Mouse (Mus musculus) embryonic facial prominence, embryonic 14.5 days (tissue): ENCODE measurements around the gene Rarg. TPM values are rescaled to one million over a fixed set of nuclear protein-coding genes. Genes with fewer than 3 reads are reported as not detected.

Source experiments
- ATAC-seq: fragments of 200-750 bp; cut with Nextera tagmentation; 2 replicates; pipeline ENCODE4 v1.8.0; 2017; ENCODE audit warnings: low read depth, moderate number of reproducible peaks, moderate TSS enrichment
- DNase-seq: peaks from one replicate; pipeline ENCODE4 v3.0.0-alpha.2; 2015; ENCODE audit warnings: low spot score
- H3K27ac ChIP-seq: fragments of 300-500 bp; sonication (generic); replicated peaks from 2 replicates; pipeline ENCODE4 v1.5.1; 2014; ENCODE audit warnings: low read depth, mild to moderate bottlenecking, low read length, moderate library complexity
- H3K27me3 ChIP-seq: fragments of 300-500 bp; sonication (generic); replicated peaks from 2 replicates; pipeline ENCODE4 v1.6.1; 2014; ENCODE audit warnings: low read length; ENCODE audit not compliant: control insufficient read depth, insufficient read depth
- H3K36me3 ChIP-seq: fragments of 300-500 bp; sonication (generic); 2 replicates; pipeline ENCODE4 v1.6.1; 2014; ENCODE audit warnings: low read length, mixed read lengths; ENCODE audit not compliant: control insufficient read depth, insufficient read depth
- H3K4me1 ChIP-seq: fragments of 300-500 bp; sonication (generic); 2 replicates; pipeline ENCODE4 v1.6.1; 2014; ENCODE audit warnings: antibody characterized with exemption, low read length; ENCODE audit not compliant: control insufficient read depth, insufficient read depth
- H3K4me2 ChIP-seq: fragments of 300-500 bp; sonication (generic); 2 replicates; pipeline ENCODE4 v1.6.1; 2014; ENCODE audit warnings: low read depth, mild to moderate bottlenecking, low read length, moderate library complexity, mixed read lengths
- H3K4me3 ChIP-seq: fragments of 300-500 bp; sonication (generic); 2 replicates; pipeline ENCODE4 v1.5.1; 2014; ENCODE audit warnings: low read depth, mild to moderate bottlenecking, low read length
- H3K9ac ChIP-seq: fragments of 300-500 bp; sonication (generic); 2 replicates; pipeline ENCODE4 v1.6.1; 2014; ENCODE audit warnings: low read depth, mild to moderate bottlenecking, low read length, moderate library complexity, mixed read lengths
- H3K9me3 ChIP-seq: fragments of 300-500 bp; sonication (generic); 2 replicates; pipeline ENCODE4 v1.6.1; 2016; ENCODE audit warnings: low read length; ENCODE audit not compliant: control insufficient read depth
- WGBS: fragments of 180-500 bp; shearing (Covaris S2); extraction: QIAGEN DNeasy Blood & Tissue Kit; methylation state at CpG from one replicate; pipeline ENCODE4 v1.1.7; 2014; 5-methylcytosine and 5-hydroxymethylcytosine counted together
- polyA plus RNA-seq: library from polyadenylated mRNA; unstranded; fragments of >200 nt; fragmentation: Nextera tagmentation; extraction: Ambion mirVana; gene quantifications from 2 replicates; pipeline ENCODE4 v1.2.1, GENCODE M21; 2014

The Rarg gene
- polyA plus RNA-seq, 1 experiment from 2014 or later: 75.3 TPM

- Histone ChIP-seq H3K9me3 (no peaks in the 10 kb centered on the region), H3K36me3 (no peaks in the 10 kb centered on the region), H3K4me2 (no peak overlapping the region), H3K27ac (peak overlapping the region; percentile 71; the same call in 1 of the 2 replicates), H3K4me1 (peaks cover 25% of the 10 kb centered on the region; the same call in 1 of the 2 replicates), H3K4me3 (no peak overlapping the region), H3K27me3 (no peaks in the 10 kb centered on the region), H3K9ac (no peak overlapping the region)
- WGBS: 58% methylated on average over 2 of the region's 2 CpGs
- DNase-seq: no peak
- ATAC-seq: no peak
Measured at GRCm38 (mm10) chr15:102263037-102263436, 5.7 kb upstream of the Rarg start.

DNA sequence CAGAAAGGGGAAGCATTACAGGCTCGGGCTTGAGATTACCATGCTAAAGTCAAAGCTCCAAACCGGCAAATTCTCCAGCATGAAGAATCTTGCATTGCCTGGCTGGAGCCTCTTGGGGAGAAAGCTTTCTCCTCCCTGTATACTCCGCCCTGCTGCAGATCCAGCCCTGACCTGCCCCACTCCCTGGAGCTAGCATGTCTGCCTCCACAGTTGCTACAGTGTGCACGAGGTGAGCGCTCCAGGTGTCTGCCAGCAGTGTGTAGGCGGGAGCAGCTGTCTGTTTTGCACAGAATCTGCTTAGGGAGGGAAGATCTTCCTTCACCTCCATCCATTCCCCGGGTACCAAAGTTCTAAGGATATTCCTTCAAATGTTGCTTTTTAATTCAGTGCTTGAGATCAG is 5.3 kb upstream of the Rarg start:
- peak; percentile 61 for ATAC-seq
- no peaks in the 10 kb centered on the region for H3K9me3 ChIP-seq
- no peak overlapping the region for H3K4me3 ChIP-seq
- no peak overlapping the region for H3K9ac ChIP-seq
- H3K27me3 ChIP-seq: no peaks in the 10 kb centered on the region
- peak; percentile 82 for DNase-seq
- H3K27ac ChIP-seq: peak overlapping the region; percentile 71; the same call in 1 of the 2 replicates
- no peak overlapping the region for H3K4me2 ChIP-seq
- H3K4me1 ChIP-seq: peaks cover 25% of the 10 kb centered on the region; the same call in 1 of the 2 replicates
- 39% methylated on average over 7 of the region's 7 CpGs for WGBS
- H3K36me3 ChIP-seq: no peaks in the 10 kb centered on the region

DNA sequence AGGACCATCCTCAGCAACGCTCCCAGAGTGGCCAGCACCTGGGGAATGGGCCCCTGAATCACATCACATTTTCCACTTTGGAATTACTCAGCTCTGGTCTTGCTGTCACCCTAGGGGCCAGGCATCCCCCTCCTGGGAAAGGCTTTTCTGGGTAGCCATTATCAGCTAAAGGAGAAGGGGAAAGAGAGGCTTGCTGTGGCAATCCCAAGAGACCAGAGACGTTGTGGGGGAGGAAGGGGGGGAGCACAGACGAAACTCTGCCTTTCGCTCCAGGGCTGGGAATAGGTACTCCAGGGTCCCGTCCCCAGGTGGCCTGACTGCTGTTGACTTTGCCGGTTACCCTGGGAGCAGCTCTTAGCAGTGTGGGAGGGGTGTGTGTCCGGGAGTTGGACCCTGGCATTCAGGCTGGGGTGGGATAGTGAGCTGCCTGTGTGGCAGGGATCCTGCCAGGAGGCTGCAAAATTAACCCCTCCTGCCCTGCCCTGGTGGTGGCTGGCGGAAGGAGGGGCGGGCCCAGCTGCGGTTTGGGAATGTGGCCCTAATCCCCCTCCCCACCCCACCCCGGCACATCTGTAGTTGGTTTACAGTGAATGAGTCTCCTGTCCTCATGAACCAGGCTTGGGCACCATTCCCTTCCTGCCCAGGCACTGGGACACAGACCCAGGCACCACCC is 1.4 kb upstream of the Rarg start:
- H3K4me2 ChIP-seq: peak overlapping the region; percentile 79
- H3K9me3 ChIP-seq: no peaks in the 10 kb centered on the region
- peaks cover 41% of the 10 kb centered on the region; the same call in 1 of the 2 replicates for H3K4me1 ChIP-seq
- ATAC-seq (peak; percentile 60), DNase-seq (peak; percentile 78)
- peak overlapping the region; percentile 99 for H3K27ac ChIP-seq
- 0 out of 2 replicates have a peak, but pooled peaks cover 5% of the 10 kb centered on the region for H3K36me3 ChIP-seq
- H3K4me3 ChIP-seq: peak overlapping the region; percentile 75; the same call in 1 of the 2 replicates
- no peaks in the 10 kb centered on the region for H3K27me3 ChIP-seq
- WGBS: 6% methylated on average over 7 of the region's 11 CpGs
- peak overlapping the region; percentile 97 for H3K9ac ChIP-seq

DNA sequence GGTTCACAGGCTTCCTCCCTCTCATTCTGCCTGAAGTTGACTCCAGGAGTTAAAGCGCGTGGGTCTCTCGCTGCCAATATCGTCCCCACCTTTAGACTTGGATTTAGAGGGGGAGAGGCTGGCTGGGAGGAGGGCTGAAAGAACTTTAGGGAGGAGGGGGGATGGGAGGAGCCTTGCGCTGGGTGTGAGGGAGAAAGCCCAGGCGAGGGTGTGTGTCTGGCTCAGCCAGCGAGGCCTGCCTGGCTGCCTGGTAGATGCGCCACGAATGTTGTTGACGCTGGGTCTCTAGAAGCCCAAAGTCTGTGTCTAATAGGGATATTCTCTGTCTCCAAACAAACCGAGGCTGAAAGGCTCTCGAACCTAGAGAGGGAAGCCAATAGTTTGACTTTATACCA is 756 bp upstream of the Rarg start:
- H3K9ac ChIP-seq: peak overlapping the region; percentile 97
- H3K27ac ChIP-seq: peak overlapping the region; percentile 99
- peaks cover 10% of the 10 kb centered on the region for H3K36me3 ChIP-seq
- no peaks in the 10 kb centered on the region for H3K27me3 ChIP-seq
- DNase-seq: peak; percentile 93
- peaks cover 45% of the 10 kb centered on the region; the same call in 1 of the 2 replicates for H3K4me1 ChIP-seq
- WGBS: 4% methylated on average over 12 of the region's 12 CpGs
- peak; percentile 55 for ATAC-seq
- no peaks in the 10 kb centered on the region for H3K9me3 ChIP-seq
- H3K4me2 ChIP-seq: peak overlapping the region; percentile 79
- H3K4me3 ChIP-seq: peak overlapping the region; percentile 75

DNA sequence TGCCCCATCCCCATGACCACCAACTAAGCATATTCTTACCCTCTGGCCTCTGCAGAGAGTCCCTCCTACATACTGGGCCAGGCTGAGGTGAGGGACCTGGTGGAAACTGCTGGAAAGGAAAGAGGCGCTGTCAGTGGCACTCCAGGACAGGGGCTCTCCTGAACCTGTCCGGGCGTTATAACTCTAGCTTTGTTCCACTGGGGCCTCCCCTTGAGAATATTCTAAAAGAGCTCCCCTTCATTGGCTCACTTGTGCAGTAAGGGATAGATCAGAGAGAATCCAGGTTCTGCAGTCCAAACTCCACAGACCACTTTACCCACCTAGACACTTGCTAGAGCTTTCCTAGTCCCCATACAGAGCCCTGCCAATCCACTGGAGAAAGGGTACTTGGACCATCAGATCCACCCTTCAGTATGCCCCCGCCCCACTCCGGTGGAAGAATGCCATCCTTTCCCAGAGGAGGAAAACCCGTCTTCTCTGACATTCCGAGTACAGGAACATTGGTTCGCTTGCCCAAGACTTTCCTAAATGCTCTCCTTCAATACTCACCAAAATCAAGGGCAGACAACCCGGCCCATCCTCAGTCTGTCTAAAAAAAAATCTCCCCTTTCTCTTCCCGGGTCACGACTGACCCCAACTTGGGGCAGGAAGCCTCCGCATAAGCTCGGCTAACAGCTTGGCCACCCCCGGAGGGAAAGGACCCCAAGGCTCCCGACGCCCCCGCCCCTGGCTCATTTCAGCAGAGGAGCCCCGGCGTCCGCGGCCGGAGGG is 701 bp downstream of the Rarg start:
- Histone ChIP-seq H3K36me3 (peaks cover 24% of the 10 kb centered on the region), H3K27me3 (no peaks in the 10 kb centered on the region), H3K9ac (peak overlapping the region; percentile 97), H3K4me3 (peak overlapping the region; percentile 75), H3K9me3 (no peaks in the 10 kb centered on the region), H3K27ac (peak overlapping the region; percentile 99), H3K4me1 (peaks cover 51% of the 10 kb centered on the region), H3K4me2 (peak overlapping the region; percentile 79)
- ATAC-seq (no peak), DNase-seq (no peak)
- 4% methylated on average over 11 of the region's 22 CpGs for WGBS

GRCm38 (mm10) chr15:102255547-102256255 is 1.6 kb downstream of the Rarg start:
- peaks cover 56% of the 10 kb centered on the region for H3K4me1 ChIP-seq
- H3K27ac ChIP-seq: peak overlapping the region; percentile 99
- no peaks in the 10 kb centered on the region for H3K27me3 ChIP-seq
- peaks cover 33% of the 10 kb centered on the region for H3K36me3 ChIP-seq
- WGBS: 20% methylated on average over 12 of the region's 14 CpGs
- peak overlapping the region; percentile 97 for H3K9ac ChIP-seq
- H3K4me2 ChIP-seq: peak overlapping the region; percentile 79
- 0 out of 2 replicates have a peak, but pooled peaks have one; percentile 13 for ATAC-seq
- peak overlapping the region; percentile 75 for H3K4me3 ChIP-seq
- DNase-seq: peak; percentile 62
- no peaks in the 10 kb centered on the region for H3K9me3 ChIP-seq

GRCm38 (mm10) chr15:102250521-102250920 is 6.8 kb downstream of the Rarg start:
- H3K4me1 ChIP-seq: peaks cover 56% of the 10 kb centered on the region

GRCm38 (mm10) chr15:102249967-102250366 is 7.3 kb downstream of the Rarg start:
- Histone ChIP-seq H3K4me3 (peak overlapping the region; percentile 57), H3K27me3 (no peaks in the 10 kb centered on the region), H3K4me2 (peak overlapping the region; percentile 95), H3K9me3 (no peaks in the 10 kb centered on the region), H3K4me1 (peaks cover 52% of the 10 kb centered on the region), H3K27ac (peak overlapping the region; percentile 99), H3K36me3 (peaks cover 41% of the 10 kb centered on the region), H3K9ac (peak overlapping the region; percentile 58)
- 20% methylated on average over 9 of the region's 9 CpGs for WGBS
- no peak for ATAC-seq
- DNase-seq: peak; percentile 66

More at GRCm38 (mm10) chr15:102250521-102250920, 6.8 kb downstream of the Rarg start:
- Histone ChIP-seq H3K9me3 (no peaks in the 10 kb centered on the region), H3K27me3 (no peaks in the 10 kb centered on the region), H3K4me3 (0 out of 2 replicates have a peak overlapping the region, but pooled peaks have one; percentile 57), H3K36me3 (peaks cover 41% of the 10 kb centered on the region), H3K27ac (peak overlapping the region; percentile 99), H3K9ac (no peak overlapping the region), H3K4me2 (peak overlapping the region; percentile 95)
- 46% methylated on average over 5 of the region's 5 CpGs for WGBS
- no peak for ATAC-seq
- no peak for DNase-seq
